Mouse (Mus musculus) kidney, adult 2 months (tissue): ENCODE measurements around the gene Shb.

ENCODE experiments used
- CTCF ChIP-seq: fragments of 200-500 bp; conservative IDR thresholded peaks from 2 replicates; pipeline ENCODE4 v1.5.1; 2011; ENCODE audit warnings: low read depth, mild to moderate bottlenecking, control low read depth, low read length, moderate library complexity, mixed read lengths; ENCODE audit not compliant: insufficient read depth, insufficient read length
- POLR2A ChIP-seq: fragments of 200-500 bp; IDR thresholded peaks from one replicate; pipeline ENCODE4 v1.6.1; 2011; ENCODE audit warnings: low read depth, low read length, control low read depth

DNA sequence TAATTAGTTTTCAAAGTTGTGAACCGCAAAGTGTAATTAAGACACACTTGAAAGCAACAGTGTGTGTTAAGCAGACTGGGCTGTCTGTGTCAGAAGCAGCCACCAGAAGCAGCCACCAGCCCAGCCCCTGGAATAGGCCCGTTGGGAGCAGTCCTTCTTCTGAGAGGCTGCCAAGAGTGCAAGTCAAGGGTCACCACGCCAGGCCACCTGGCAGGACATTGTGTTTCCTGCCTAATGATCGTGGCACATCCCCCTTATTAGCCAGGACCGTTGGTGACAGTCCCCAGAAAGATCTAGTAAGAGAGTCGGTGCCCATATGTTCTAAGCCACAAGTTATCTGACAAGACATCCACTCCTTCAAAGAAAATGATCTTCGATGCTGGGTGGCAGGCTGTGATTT, 70.6 kb downstream of the Shb start:
- TF ChIP-seq CTCF, result no peak
- TF ChIP-seq POLR2A, result no peak
